Mouse (Mus musculus): ENCODE data around the gene Tgtp2. TPM values are rescaled to one million over a fixed set of nuclear protein-coding genes. Genes with fewer than 3 reads are reported as not detected.
"Not testable (repeated sequence)": the region's sequence is repeated elsewhere in the genome, so short reads cannot be mapped to it uniquely, and the experiment has no call there.

The Tgtp2 gene
- polyA plus RNA-seq, 1 experiment from 2014 or later = 2.2 TPM

GRCm38 (mm10) chr11:49081356-49081755 lies 17.4 kb upstream of the Tgtp2 start:
- H3K4me3 ChIP-seq (replicated peaks; ENCODE audit: low read depth, low read length) = no peak overlapping the region
- H3K27me3 ChIP-seq (ENCODE audit: insufficient read depth, low read length) = no peaks in the 10 kb centered on the region
- H3K9me3 ChIP-seq (replicated peaks; ENCODE audit: low read length) = no peaks in the 10 kb centered on the region
- no peaks in the 10 kb centered on the region for H3K36me3 ChIP-seq (ENCODE audit: insufficient read depth, low read length)
- H3K9ac ChIP-seq (ENCODE audit: low read depth, low read length) = no peak overlapping the region
- no peak for TF ChIP-seq CTCF (IDR thresholded peaks at IDR 0.05; ENCODE audit: low read depth)
- H3K27ac ChIP-seq = peak overlapping the region; percentile 19; the same call in 1 of the 2 replicates
- ATAC-seq (replicated peaks; ENCODE audit: low FRiP score, low read depth) (no peak), DNase-seq (ENCODE audit: low spot score) (peak; percentile 62)
- 58% methylated on average over 4 of the region's 4 CpGs for WGBS
- 0 out of 2 replicates have a peak, but pooled peaks cover 7% of the 10 kb centered on the region for H3K4me1 ChIP-seq (replicated peaks; ENCODE audit: insufficient read depth, low read length)
- no peak overlapping the region for H3K4me2 ChIP-seq (ENCODE audit: low read length)

- no peak overlapping the region for H3K4me2 ChIP-seq (ENCODE audit: low read length)
- no peaks in the 10 kb centered on the region for H3K36me3 ChIP-seq (ENCODE audit: insufficient read depth, low read length)
- TF ChIP-seq CTCF (IDR thresholded peaks at IDR 0.05; ENCODE audit: low read depth) = no peak
- DNase-seq (ENCODE audit: low spot score) (no peak), ATAC-seq (replicated peaks; ENCODE audit: low FRiP score, low read depth) (no peak)
- H3K9ac ChIP-seq (ENCODE audit: low read depth, low read length) = no peak overlapping the region
- no peak overlapping the region for H3K27ac ChIP-seq
- H3K27me3 ChIP-seq (ENCODE audit: insufficient read depth, low read length) = no peaks in the 10 kb centered on the region
- H3K4me1 ChIP-seq (replicated peaks; ENCODE audit: insufficient read depth, low read length) = 0 out of 2 replicates have a peak, but pooled peaks cover 7% of the 10 kb centered on the region
- H3K4me3 ChIP-seq (replicated peaks; ENCODE audit: low read depth, low read length) = no peak overlapping the region
- 64% methylated on average over 1 of the region's 1 CpGs for WGBS
- H3K9me3 ChIP-seq (replicated peaks; ENCODE audit: low read length) = no peaks in the 10 kb centered on the region
These were observed 16.6 kb upstream of the Tgtp2 start for GRCm38 (mm10) chr11:49080636-49081035.

DNA sequence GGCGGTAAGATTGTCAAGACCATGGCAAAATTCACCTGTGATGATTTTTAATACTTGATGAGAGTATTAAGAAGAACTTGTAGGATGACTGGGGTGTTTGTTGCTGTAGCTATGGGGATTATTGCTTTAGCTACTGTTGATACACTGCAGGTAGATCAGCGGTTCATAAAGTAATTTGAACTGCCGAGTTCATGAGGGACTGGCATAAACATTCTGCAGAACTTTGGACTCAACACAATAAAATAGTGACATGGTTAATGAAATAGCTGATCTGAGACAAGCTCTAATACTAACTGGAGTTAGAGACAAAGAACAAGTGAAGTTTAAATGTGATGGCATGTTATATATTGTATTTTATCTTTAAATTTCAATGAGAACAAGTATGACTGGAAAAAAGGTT lies 14.7 kb upstream of the Tgtp2 start:
- no peak overlapping the region for H3K4me3 ChIP-seq (replicated peaks; ENCODE audit: low read depth, low read length)
- 73% methylated on average over 3 of the region's 3 CpGs for WGBS
- DNase-seq (ENCODE audit: low spot score) (no peak), ATAC-seq (replicated peaks; ENCODE audit: low FRiP score, low read depth) (no peak)
- 0 out of 2 replicates have a peak, but pooled peaks cover 4% of the 10 kb centered on the region for H3K4me1 ChIP-seq (replicated peaks; ENCODE audit: insufficient read depth, low read length)
- no peak overlapping the region for H3K27ac ChIP-seq
- no peak overlapping the region for H3K9ac ChIP-seq (ENCODE audit: low read depth, low read length)
- H3K9me3 ChIP-seq (replicated peaks; ENCODE audit: low read length) = no peaks in the 10 kb centered on the region
- no peaks in the 10 kb centered on the region for H3K27me3 ChIP-seq (ENCODE audit: insufficient read depth, low read length)
- H3K36me3 ChIP-seq (ENCODE audit: insufficient read depth, low read length) = no peaks in the 10 kb centered on the region
- no peak overlapping the region for H3K4me2 ChIP-seq (ENCODE audit: low read length)
- TF ChIP-seq CTCF (IDR thresholded peaks at IDR 0.05; ENCODE audit: low read depth) = no peak

GRCm38 (mm10) chr11:49077012-49077411 lies 13.0 kb upstream of the Tgtp2 start:
- Histone ChIP-seq H3K27me3 (ENCODE audit: insufficient read depth, low read length) (no peaks in the 10 kb centered on the region), H3K36me3 (ENCODE audit: insufficient read depth, low read length) (no peaks in the 10 kb centered on the region), H3K4me2 (ENCODE audit: low read length) (no peak overlapping the region), H3K27ac (peak overlapping the region; percentile 47; the same call in 1 of the 2 replicates), H3K4me1 (replicated peaks; ENCODE audit: insufficient read depth, low read length) (0 out of 2 replicates have a peak, but pooled peaks cover under 1% of the 10 kb centered on the region), H3K9me3 (replicated peaks; ENCODE audit: low read length) (no peaks in the 10 kb centered on the region), H3K4me3 (replicated peaks; ENCODE audit: low read depth, low read length) (no peak overlapping the region), H3K9ac (ENCODE audit: low read depth, low read length) (no peak overlapping the region)
- no peak for DNase-seq (ENCODE audit: low spot score)
- 71% methylated on average over 1 of the region's 1 CpGs for WGBS
- no peak for TF ChIP-seq CTCF (IDR thresholded peaks at IDR 0.05; ENCODE audit: low read depth)
- no peak for ATAC-seq (replicated peaks; ENCODE audit: low FRiP score, low read depth)

GRCm38 (mm10) chr11:49076001-49076757 lies 12.2 kb upstream of the Tgtp2 start, which contains the start of gene Ifi47:
Gene Ifi47 (plus strand): TSS chr11:49076587.
- H3K4me1 ChIP-seq (replicated peaks; ENCODE audit: insufficient read depth, low read length); H3K9ac ChIP-seq (ENCODE audit: low read depth, low read length); H3K4me2 ChIP-seq (ENCODE audit: low read length); H3K9me3 ChIP-seq (replicated peaks; ENCODE audit: low read length); ATAC-seq (replicated peaks; ENCODE audit: low FRiP score, low read depth); H3K27me3 ChIP-seq (ENCODE audit: insufficient read depth, low read length); H3K36me3 ChIP-seq (ENCODE audit: insufficient read depth, low read length); H3K4me3 ChIP-seq (replicated peaks; ENCODE audit: low read depth, low read length): not testable (repeated sequence)
- peak; percentile 74 for DNase-seq (ENCODE audit: low spot score)
- 53% methylated on average over 6 of the region's 6 CpGs for WGBS
- peak within 1 kb of the TSS; percentile 47 for H3K27ac ChIP-seq

DNA sequence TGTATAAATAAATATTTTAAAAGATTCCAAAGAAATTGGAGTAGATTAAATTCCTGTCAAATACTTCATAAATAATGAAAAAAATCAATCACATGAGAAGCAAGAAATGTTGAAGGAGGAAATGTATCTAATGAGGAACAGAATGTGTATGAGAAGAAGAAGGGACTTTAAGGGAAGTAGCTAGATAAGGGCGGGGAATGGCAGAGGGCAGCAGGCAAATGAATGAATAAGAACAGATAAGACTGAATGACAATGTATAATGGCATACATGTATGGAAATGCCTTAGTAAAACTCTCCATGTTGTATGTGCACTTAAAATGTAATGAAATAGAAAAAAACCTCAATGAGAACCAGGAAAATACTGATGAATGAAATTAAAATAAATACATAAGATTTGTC lies 4.4 kb upstream of the Tgtp2 start:
- no peak overlapping the region for H3K9ac ChIP-seq (ENCODE audit: low read depth, low read length)
- DNase-seq (ENCODE audit: low spot score) = no peak
- no peaks in the 10 kb centered on the region for H3K36me3 ChIP-seq (ENCODE audit: insufficient read depth, low read length)
- H3K27ac ChIP-seq = no peak overlapping the region
- no peak for TF ChIP-seq CTCF (IDR thresholded peaks at IDR 0.05; ENCODE audit: low read depth)
- ATAC-seq (replicated peaks; ENCODE audit: low FRiP score, low read depth) = no peak
- H3K4me2 ChIP-seq (ENCODE audit: low read length) = no peak overlapping the region
- no peaks in the 10 kb centered on the region for H3K4me1 ChIP-seq (replicated peaks; ENCODE audit: insufficient read depth, low read length)
- H3K9me3 ChIP-seq (replicated peaks; ENCODE audit: low read length) = no peaks in the 10 kb centered on the region
- WGBS = 97% methylated on average over 1 of the region's 1 CpGs
- H3K4me3 ChIP-seq (replicated peaks; ENCODE audit: low read depth, low read length) = no peak overlapping the region
- H3K27me3 ChIP-seq (ENCODE audit: insufficient read depth, low read length) = no peaks in the 10 kb centered on the region

- not testable (repeated sequence) for H3K27ac ChIP-seq; ATAC-seq (replicated peaks; ENCODE audit: low FRiP score, low read depth); DNase-seq (ENCODE audit: low spot score); H3K4me2 ChIP-seq (ENCODE audit: low read length); H3K27me3 ChIP-seq (ENCODE audit: insufficient read depth, low read length); H3K4me3 ChIP-seq (replicated peaks; ENCODE audit: low read depth, low read length); H3K36me3 ChIP-seq (ENCODE audit: insufficient read depth, low read length); H3K9ac ChIP-seq (ENCODE audit: low read depth, low read length); H3K4me1 ChIP-seq (replicated peaks; ENCODE audit: insufficient read depth, low read length); H3K9me3 ChIP-seq (replicated peaks; ENCODE audit: low read length)
- 52% methylated on average over 1 of the region's 2 CpGs for WGBS
These were observed 2.1 kb downstream of the Tgtp2 start for GRCm38 (mm10) chr11:49061865-49062264.

DNA sequence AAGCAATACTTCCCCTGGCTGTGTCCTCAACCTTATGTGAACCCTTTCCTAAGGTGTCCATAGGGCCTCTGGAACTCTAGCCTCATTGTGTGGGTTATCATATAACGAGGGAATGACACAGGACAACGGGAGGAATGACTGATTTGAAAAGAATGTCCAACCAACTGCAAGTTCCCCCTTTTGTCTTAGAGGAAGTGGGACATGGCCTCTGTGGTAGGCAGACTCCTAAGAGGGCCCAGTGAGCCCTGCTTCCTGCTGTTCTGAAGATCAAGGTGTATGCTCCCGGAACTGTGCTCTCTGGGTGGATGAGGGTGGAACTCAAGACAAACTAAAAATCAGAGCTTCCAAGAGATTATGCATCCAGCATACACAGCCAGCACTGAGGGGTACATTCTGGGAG lies 3.9 kb downstream of the Tgtp2 start:
- H3K27me3 ChIP-seq (ENCODE audit: insufficient read depth, low read length); DNase-seq (ENCODE audit: low spot score); H3K36me3 ChIP-seq (ENCODE audit: insufficient read depth, low read length); H3K27ac ChIP-seq; H3K4me3 ChIP-seq (replicated peaks; ENCODE audit: low read depth, low read length); H3K4me2 ChIP-seq (ENCODE audit: low read length); H3K9ac ChIP-seq (ENCODE audit: low read depth, low read length); ATAC-seq (replicated peaks; ENCODE audit: low FRiP score, low read depth); H3K4me1 ChIP-seq (replicated peaks; ENCODE audit: insufficient read depth, low read length); H3K9me3 ChIP-seq (replicated peaks; ENCODE audit: low read length): not testable (repeated sequence)
- WGBS = 69% methylated on average over 2 of the region's 3 CpGs

- H3K4me2 ChIP-seq (ENCODE audit: low read length); ATAC-seq (replicated peaks; ENCODE audit: low FRiP score, low read depth); H3K9ac ChIP-seq (ENCODE audit: low read depth, low read length); H3K27ac ChIP-seq; H3K27me3 ChIP-seq (ENCODE audit: insufficient read depth, low read length); H3K4me3 ChIP-seq (replicated peaks; ENCODE audit: low read depth, low read length); H3K4me1 ChIP-seq (replicated peaks; ENCODE audit: insufficient read depth, low read length); DNase-seq (ENCODE audit: low spot score); H3K36me3 ChIP-seq (ENCODE audit: insufficient read depth, low read length); H3K9me3 ChIP-seq (replicated peaks; ENCODE audit: low read length): not testable (repeated sequence)
- WGBS = no CpG with 5 or more reads among the region's 5 CpGs
These were observed 12.1 kb downstream of the Tgtp2 start for GRCm38 (mm10) chr11:49051894-49052293.
